Mouse (Mus musculus) left cerebral cortex, postnatal 14 days (tissue): ENCODE measurements around the gene Lax1. TPM values are rescaled to one million over a fixed set of nuclear protein-coding genes. Genes with fewer than 3 reads are reported as not detected.

Source experiments
- DNase-seq, 2 experiments: peaks; one replicate each; pipeline ENCODE4 v3.0.0; 2021 to 2022; ENCODE audit warnings: low spot score in 2 of 2, mixed read lengths in 1 of 2
- intact Hi-C: fragments of 180-260 bp; cut with DNase I; formaldehyde crosslinking; loops from one replicate; pipeline ENCODE4 v1.15.1; 2025
- microRNA-seq, 2 experiments: library from miRNA; unstranded; fragments of <30 nt; microRNA quantifications; one replicate each; pipeline ENCODE4 v1.2.0; 2022
- total RNA-seq, 2 experiments: library from RNA; stranded (reverse); gene quantifications; 2 replicates each; pipeline ENCODE4 v1.2.3; 2021

The Lax1 gene
- total RNA-seq, 2 experiments from 2014 or later = 0.23 to 0.53 TPM

DNA sequence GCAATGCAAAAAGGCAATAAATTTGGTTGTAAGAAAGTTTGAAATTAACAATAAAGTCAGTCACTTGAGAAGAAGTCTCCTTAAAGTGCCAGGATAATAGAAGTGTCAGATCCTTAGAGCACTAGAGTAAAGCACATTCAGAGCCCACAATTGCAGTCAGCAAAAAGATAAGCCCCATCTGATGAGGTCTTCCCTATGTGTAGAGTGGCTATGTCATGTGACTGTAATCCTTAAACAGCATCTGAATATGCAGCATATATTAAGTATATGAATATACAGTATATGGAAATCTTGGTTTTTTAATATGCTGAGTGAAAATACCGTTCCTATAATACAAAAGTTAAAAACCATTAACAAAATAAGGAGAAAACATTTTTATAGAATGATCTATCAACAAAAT is 36.9 kb downstream of the Lax1 start:
- DNase-seq = no peak
- intact Hi-C loops = no loop called here

- intact Hi-C loops = no loop called here
- DNase-seq = no peak
Observed at GRCm38 (mm10) chr1:133650288-133651055, 39.4 kb downstream of the Lax1 start.

- intact Hi-C loops = no loop called here
- DNase-seq = no peak
Observed at GRCm38 (mm10) chr1:133645652-133646051, 44.3 kb downstream of the Lax1 start.

DNA sequence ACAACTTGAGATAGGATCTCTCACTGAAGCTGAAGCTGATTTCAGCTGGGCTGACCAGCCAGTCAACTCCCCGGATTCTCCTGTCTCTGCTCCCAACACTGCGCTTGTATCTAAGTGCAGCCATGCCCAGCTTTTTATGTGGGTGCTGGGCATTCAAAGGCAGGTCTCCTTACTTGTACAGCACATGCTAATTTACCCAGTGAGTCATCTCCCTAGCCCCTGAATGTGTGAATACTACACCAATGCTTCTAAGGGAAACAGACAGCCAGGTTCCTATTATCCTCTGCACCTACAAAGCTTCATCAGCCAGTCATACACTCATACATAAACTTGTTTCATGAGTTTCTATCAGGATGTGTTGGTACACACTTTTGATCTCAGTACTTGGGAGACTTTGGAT is 48.7 kb downstream of the Lax1 start:
- no peak for DNase-seq
- intact Hi-C loops = no loop called here

GRCm38 (mm10) chr1:133638517-133638916 is 51.4 kb downstream of the Lax1 start:
- DNase-seq = no peak
- intact Hi-C loops = loop anchor here (10.0 kb wide), 1 partner anchor 406 kb away; no protein-coding TSS in a partner anchor

- no peak for DNase-seq
- intact Hi-C loops = loop anchor here (10.0 kb wide), 1 partner anchor 413 kb away; no protein-coding TSS in a partner anchor
Observed at GRCm38 (mm10) chr1:133632168-133632567, 57.7 kb downstream of the Lax1 start.

Small RNA genes within 50 kb of the gene (microRNA-seq; reads per million reads assigned to microRNA genes)
- 1.1 to 1.3 reads per million in 2 experiments for gene Mir6903

Other genes starting within 250 kb of the Lax1 start
- gene Snrpe, start 79.8 kb downstream of the Lax1 start, total RNA-seq = 10 to 100 TPM; 62.4 to 68.3 TPM
- gene Zbed6, start 29.2 kb downstream of the Lax1 start, total RNA-seq = 1 to 10 TPM; 5.5 to 6.0 TPM
- gene Gm38394, start 28.8 kb downstream of the Lax1 start, total RNA-seq = 10 to 100 TPM; 24.9 to 26.0 TPM
- gene Atp2b4, start 110.9 kb upstream of the Lax1 start, total RNA-seq = 100 to 1,000 TPM; 237 to 245 TPM
- 1 to 10 TPM; 1.9 to 2.2 TPM for gene Optc, start 217.9 kb upstream of the Lax1 start, total RNA-seq
- 1 to 10 TPM; 4.2 to 5.7 TPM for gene Prelp, start 231.3 kb upstream of the Lax1 start, total RNA-seq